Mouse (Mus musculus): ENCODE results near the gene Zbtb5. TPM values are rescaled to one million over a fixed set of nuclear protein-coding genes. Genes with fewer than 3 reads are reported as not detected.
"Not testable (repeated sequence)": the region's sequence is repeated elsewhere in the genome, so short reads cannot be mapped to it uniquely, and the experiment has no call there.

Gene Zbtb5
- 19.3 and 21.5 TPM in 2 replicates for polyA plus RNA-seq (2016; fragmentation: Nextera tagmentation; extraction: Ambion mirVana)

- Histone ChIP-seq H3K27ac (peak within 1 kb of the TSS; percentile 94), H3K4me1 (peaks cover 26% of the 10 kb centered on the region), H3K36me3 (no peaks in the 10 kb centered on the region), H3K9me3 (no peaks in the 10 kb centered on the region), H3K4me3 (peak within 1 kb of the TSS; percentile 79), H3K27me3 (ENCODE audit: insufficient read depth, poor library complexity, severe bottlenecking) (no peaks in the 10 kb centered on the region)
- peak; percentile 100 for DNase-seq (ENCODE audit: low spot score)
- WGBS, result under 1% methylated on average over 63 of the region's 63 CpGs
Measured at GRCm38 (mm10) chr4:45012105-45012975, at the start of gene Zbtb5. TSS of gene Zbtb5 (minus strand) at chr4:45012412.

GRCm38 (mm10) chr4:45055451-45055850, 43.2 kb upstream of the Zbtb5 start:
- Histone ChIP-seq H3K27ac (peak overlapping the region; percentile 4; the same call in 1 of the 2 replicates), H3K4me3 (no peak overlapping the region), H3K36me3 (peaks cover 36% of the 10 kb centered on the region), H3K27me3 (ENCODE audit: insufficient read depth, poor library complexity, severe bottlenecking) (no peaks in the 10 kb centered on the region), H3K4me1 (peaks cover 13% of the 10 kb centered on the region), H3K9me3 (no peaks in the 10 kb centered on the region)
- WGBS, result 64% methylated on average over 8 of the region's 8 CpGs
- no peak for DNase-seq (ENCODE audit: low spot score)

GRCm38 (mm10) chr4:45054862-45055261, 42.6 kb upstream of the Zbtb5 start:
- H3K9me3 ChIP-seq, result no peaks in the 10 kb centered on the region
- H3K27ac ChIP-seq, result no peak overlapping the region
- peaks cover 13% of the 10 kb centered on the region for H3K4me1 ChIP-seq
- no peak for DNase-seq (ENCODE audit: low spot score)
- no peaks in the 10 kb centered on the region for H3K27me3 ChIP-seq (ENCODE audit: insufficient read depth, poor library complexity, severe bottlenecking)
- H3K36me3 ChIP-seq, result peaks cover 33% of the 10 kb centered on the region
- H3K4me3 ChIP-seq, result no peak overlapping the region
- WGBS, result 41% methylated on average over 3 of the region's 3 CpGs

GRCm38 (mm10) chr4:45047956-45048355, 35.7 kb upstream of the Zbtb5 start:
- H3K27me3 ChIP-seq (ENCODE audit: insufficient read depth, poor library complexity, severe bottlenecking), result no peaks in the 10 kb centered on the region
- H3K36me3 ChIP-seq, result peaks cover 50% of the 10 kb centered on the region
- H3K4me1 ChIP-seq, result no peaks in the 10 kb centered on the region; the same call in 1 of the 2 replicates
- DNase-seq (ENCODE audit: low spot score), result no peak
- 80% methylated on average over 9 of the region's 9 CpGs for WGBS
- H3K27ac ChIP-seq, result no peak overlapping the region
- H3K9me3 ChIP-seq, result no peaks in the 10 kb centered on the region
- no peak overlapping the region for H3K4me3 ChIP-seq

GRCm38 (mm10) chr4:45047286-45047887, 35.2 kb upstream of the Zbtb5 start:
- no peaks in the 10 kb centered on the region; the same call in 1 of the 2 replicates for H3K4me1 ChIP-seq
- no peak overlapping the region for H3K4me3 ChIP-seq
- no peaks in the 10 kb centered on the region for H3K9me3 ChIP-seq
- no peaks in the 10 kb centered on the region for H3K27me3 ChIP-seq (ENCODE audit: insufficient read depth, poor library complexity, severe bottlenecking)
- H3K27ac ChIP-seq, result no peak overlapping the region
- H3K36me3 ChIP-seq, result peaks cover 53% of the 10 kb centered on the region
- 79% methylated on average over 9 of the region's 9 CpGs for WGBS
- no peak for DNase-seq (ENCODE audit: low spot score)

- peaks cover 58% of the 10 kb centered on the region for H3K36me3 ChIP-seq
- H3K4me3 ChIP-seq, result no peak overlapping the region
- no peaks in the 10 kb centered on the region for H3K9me3 ChIP-seq
- no peaks in the 10 kb centered on the region for H3K27me3 ChIP-seq (ENCODE audit: insufficient read depth, poor library complexity, severe bottlenecking)
- no peak for DNase-seq (ENCODE audit: low spot score)
- no peaks in the 10 kb centered on the region; the same call in 1 of the 2 replicates for H3K4me1 ChIP-seq
- no peak overlapping the region for H3K27ac ChIP-seq
- 87% methylated on average over 5 of the region's 5 CpGs for WGBS
Measured at GRCm38 (mm10) chr4:45046679-45047078, 34.5 kb upstream of the Zbtb5 start.

GRCm38 (mm10) chr4:45040795-45041194, 28.6 kb upstream of the Zbtb5 start:
- Histone ChIP-seq H3K9me3 (no peaks in the 10 kb centered on the region), H3K27me3 (ENCODE audit: insufficient read depth, poor library complexity, severe bottlenecking) (no peaks in the 10 kb centered on the region), H3K27ac (no peak overlapping the region), H3K36me3 (peaks cover 60% of the 10 kb centered on the region), H3K4me1 (peaks cover 7% of the 10 kb centered on the region; the same call in 1 of the 2 replicates), H3K4me3 (no peak overlapping the region)
- no peak for DNase-seq (ENCODE audit: low spot score)
- WGBS, result 79% methylated on average over 7 of the region's 7 CpGs

GRCm38 (mm10) chr4:45039546-45039945, 27.3 kb upstream of the Zbtb5 start:
- WGBS, result 93% methylated on average over 7 of the region's 7 CpGs
- Histone ChIP-seq H3K36me3 (peaks cover 60% of the 10 kb centered on the region), H3K4me1 (peaks cover 16% of the 10 kb centered on the region; the same call in 1 of the 2 replicates)
- H3K27me3 ChIP-seq (ENCODE audit: insufficient read depth, poor library complexity, severe bottlenecking); H3K9me3 ChIP-seq; H3K4me3 ChIP-seq; DNase-seq (ENCODE audit: low spot score); H3K27ac ChIP-seq: not testable (repeated sequence)

- WGBS, result 45% methylated on average over 8 of the region's 8 CpGs
- H3K36me3 ChIP-seq, result peaks cover 60% of the 10 kb centered on the region
- not testable (repeated sequence) for H3K27me3 ChIP-seq (ENCODE audit: insufficient read depth, poor library complexity, severe bottlenecking); DNase-seq (ENCODE audit: low spot score); H3K4me3 ChIP-seq; H3K9me3 ChIP-seq
- H3K4me1 ChIP-seq, result peaks cover 17% of the 10 kb centered on the region; the same call in 1 of the 2 replicates
- H3K27ac ChIP-seq, result peak overlapping the region; percentile 82; the same call in 1 of the 2 replicates
Measured at GRCm38 (mm10) chr4:45038879-45039278, 26.7 kb upstream of the Zbtb5 start.

- Histone ChIP-seq H3K27ac (peak overlapping the region; percentile 82), H3K36me3 (peaks cover 62% of the 10 kb centered on the region), H3K4me3 (no peak overlapping the region), H3K27me3 (ENCODE audit: insufficient read depth, poor library complexity, severe bottlenecking) (no peaks in the 10 kb centered on the region), H3K9me3 (no peaks in the 10 kb centered on the region), H3K4me1 (peaks cover 17% of the 10 kb centered on the region; the same call in 1 of the 2 replicates)
- no peak for DNase-seq (ENCODE audit: low spot score)
- 63% methylated on average over 13 of the region's 13 CpGs for WGBS
Measured at GRCm38 (mm10) chr4:45037455-45038410, 25.5 kb upstream of the Zbtb5 start.

- no peak for DNase-seq (ENCODE audit: low spot score)
- Histone ChIP-seq H3K4me1 (peaks cover 17% of the 10 kb centered on the region; the same call in 1 of the 2 replicates), H3K36me3 (peaks cover 67% of the 10 kb centered on the region), H3K27me3 (ENCODE audit: insufficient read depth, poor library complexity, severe bottlenecking) (no peaks in the 10 kb centered on the region), H3K9me3 (no peaks in the 10 kb centered on the region), H3K27ac (no peak overlapping the region), H3K4me3 (no peak overlapping the region)
- WGBS, result 83% methylated on average over 5 of the region's 5 CpGs
Measured at GRCm38 (mm10) chr4:45036571-45036970, 24.4 kb upstream of the Zbtb5 start.

GRCm38 (mm10) chr4:45036048-45036447, 23.8 kb upstream of the Zbtb5 start:
- H3K4me1 ChIP-seq, result peaks cover 17% of the 10 kb centered on the region; the same call in 1 of the 2 replicates
- no peak overlapping the region for H3K27ac ChIP-seq
- DNase-seq (ENCODE audit: low spot score), result no peak
- peaks cover 67% of the 10 kb centered on the region for H3K36me3 ChIP-seq
- no peaks in the 10 kb centered on the region for H3K27me3 ChIP-seq (ENCODE audit: insufficient read depth, poor library complexity, severe bottlenecking)
- H3K4me3 ChIP-seq, result no peak overlapping the region
- no peaks in the 10 kb centered on the region for H3K9me3 ChIP-seq
- WGBS, result 84% methylated on average over 10 of the region's 10 CpGs
